Mouse (Mus musculus): Measurements from ENCODE around the gene Krt39. TPM values are rescaled to one million over a fixed set of nuclear protein-coding genes. Genes with fewer than 3 reads are reported as not detected.

Gene Krt39
- total RNA-seq (2021) (not detected), polyA plus RNA-seq (2012; rRNA removed) (not detected in 2 replicates)
- long read RNA-seq: 0 reads

- H3K27ac ChIP-seq: no peak within 1 kb of the TSS
- no peak for DNase-seq
- TF ChIP-seq CTCF (IDR thresholded peaks at IDR 0.05) (no peak), POLR2A (IDR thresholded peaks at IDR 0.05; ENCODE audit: insufficient read depth, low read depth, low read length) (no peak), EP300 (IDR thresholded peaks at IDR 0.05; ENCODE audit: insufficient read depth, low read depth, low read length) (no peak)
- no peaks in the 10 kb centered on the region for H3K27me3 ChIP-seq (ENCODE audit: control insufficient read depth, insufficient read depth, low read length)
- H3K79me2 ChIP-seq (replicated peaks; ENCODE audit: control insufficient read depth, insufficient read depth, low read length): no peaks in the 10 kb centered on the region
- 71% methylated on average over 13 of the region's 13 CpGs for WGBS
- H3K4me1 ChIP-seq (ENCODE audit: control insufficient read depth, insufficient read depth, low read length): no peaks in the 10 kb centered on the region
- H3K9ac ChIP-seq (ENCODE audit: low read depth, low read length): no peak within 1 kb of the TSS
- intact Hi-C loops (cut with DNase I): no loop called here
- no peaks in the 10 kb centered on the region for H3K36me3 ChIP-seq (ENCODE audit: control insufficient read depth, insufficient read depth, low read length)
- no peak within 1 kb of the TSS for H3K4me3 ChIP-seq
Measured at GRCm38 (mm10) chr11:99521288-99521860, at the start of gene Krt39. TSS of gene Krt39 (minus strand) at chr11:99521338.

- no peak within 1 kb of the TSS for H3K27ac ChIP-seq
- DNase-seq: no peak
- 90% methylated on average over 7 of the region's 7 CpGs for WGBS
- intact Hi-C loops (cut with DNase I): no loop called here
- H3K4me3 ChIP-seq: no peak within 1 kb of the TSS
- TF ChIP-seq CTCF (IDR thresholded peaks at IDR 0.05) (no peak), POLR2A (IDR thresholded peaks at IDR 0.05; ENCODE audit: insufficient read depth, low read depth, low read length) (no peak), EP300 (IDR thresholded peaks at IDR 0.05; ENCODE audit: insufficient read depth, low read depth, low read length) (no peak)
- H3K36me3 ChIP-seq (ENCODE audit: control insufficient read depth, insufficient read depth, low read length): no peaks in the 10 kb centered on the region
- no peaks in the 10 kb centered on the region for H3K4me1 ChIP-seq (ENCODE audit: control insufficient read depth, insufficient read depth, low read length)
- no peaks in the 10 kb centered on the region for H3K27me3 ChIP-seq (ENCODE audit: control insufficient read depth, insufficient read depth, low read length)
- H3K9ac ChIP-seq (ENCODE audit: low read depth, low read length): no peak within 1 kb of the TSS
- H3K79me2 ChIP-seq (replicated peaks; ENCODE audit: control insufficient read depth, insufficient read depth, low read length): no peaks in the 10 kb centered on the region
Measured at GRCm38 (mm10) chr11:99566530-99566929, 45.4 kb upstream of the Krt39 start, which contains the start of gene Krtap3-1. TSS of gene Krtap3-1 (minus strand) at chr11:99566630.

GRCm38 (mm10) chr11:99562580-99562979, 41.4 kb upstream of the Krt39 start:
- intact Hi-C loops (cut with DNase I): no loop called here
- Histone ChIP-seq H3K79me2 (replicated peaks; ENCODE audit: control insufficient read depth, insufficient read depth, low read length) (no peaks in the 10 kb centered on the region), H3K27ac (no peak overlapping the region), H3K36me3 (ENCODE audit: control insufficient read depth, insufficient read depth, low read length) (no peaks in the 10 kb centered on the region), H3K9ac (ENCODE audit: low read depth, low read length) (no peak overlapping the region), H3K4me1 (ENCODE audit: control insufficient read depth, insufficient read depth, low read length) (no peaks in the 10 kb centered on the region), H3K27me3 (ENCODE audit: control insufficient read depth, insufficient read depth, low read length) (no peaks in the 10 kb centered on the region), H3K4me3 (no peak overlapping the region)
- TF ChIP-seq POLR2A (IDR thresholded peaks at IDR 0.05; ENCODE audit: insufficient read depth, low read depth, low read length): no peak
- no peak for TF ChIP-seq EP300 (IDR thresholded peaks at IDR 0.05; ENCODE audit: insufficient read depth, low read depth, low read length)
- TF ChIP-seq CTCF (IDR thresholded peaks at IDR 0.05): no peak
- 73% methylated on average over 6 of the region's 6 CpGs for WGBS
- DNase-seq: no peak

GRCm38 (mm10) chr11:99559366-99559765, 38.2 kb upstream of the Krt39 start, which contains the start of gene Gm11939:
TSS of gene Gm11939 (minus strand) at chr11:99559466.
- Histone ChIP-seq H3K27ac (no peak within 1 kb of the TSS), H3K36me3 (ENCODE audit: control insufficient read depth, insufficient read depth, low read length) (no peaks in the 10 kb centered on the region), H3K4me3 (no peak within 1 kb of the TSS), H3K9ac (ENCODE audit: low read depth, low read length) (no peak within 1 kb of the TSS), H3K4me1 (ENCODE audit: control insufficient read depth, insufficient read depth, low read length) (no peaks in the 10 kb centered on the region), H3K79me2 (replicated peaks; ENCODE audit: control insufficient read depth, insufficient read depth, low read length) (no peaks in the 10 kb centered on the region), H3K27me3 (ENCODE audit: control insufficient read depth, insufficient read depth, low read length) (no peaks in the 10 kb centered on the region)
- DNase-seq: no peak
- TF ChIP-seq CTCF (IDR thresholded peaks at IDR 0.05) (no peak), POLR2A (IDR thresholded peaks at IDR 0.05; ENCODE audit: insufficient read depth, low read depth, low read length) (no peak), EP300 (IDR thresholded peaks at IDR 0.05; ENCODE audit: insufficient read depth, low read depth, low read length) (no peak)
- intact Hi-C loops (cut with DNase I): no loop called here
- 84% methylated on average over 9 of the region's 9 CpGs for WGBS

- 69% methylated on average over 3 of the region's 3 CpGs for WGBS
- intact Hi-C loops (cut with DNase I): no loop called here
- H3K27me3 ChIP-seq (ENCODE audit: control insufficient read depth, insufficient read depth, low read length): no peaks in the 10 kb centered on the region
- H3K27ac ChIP-seq: no peak overlapping the region
- no peak overlapping the region for H3K4me3 ChIP-seq
- no peak for TF ChIP-seq EP300 (IDR thresholded peaks at IDR 0.05; ENCODE audit: insufficient read depth, low read depth, low read length)
- TF ChIP-seq CTCF (IDR thresholded peaks at IDR 0.05): no peak
- no peak for TF ChIP-seq POLR2A (IDR thresholded peaks at IDR 0.05; ENCODE audit: insufficient read depth, low read depth, low read length)
- H3K9ac ChIP-seq (ENCODE audit: low read depth, low read length): no peak overlapping the region
- DNase-seq: no peak
- no peaks in the 10 kb centered on the region for H3K36me3 ChIP-seq (ENCODE audit: control insufficient read depth, insufficient read depth, low read length)
- H3K79me2 ChIP-seq (replicated peaks; ENCODE audit: control insufficient read depth, insufficient read depth, low read length): no peaks in the 10 kb centered on the region
- no peaks in the 10 kb centered on the region for H3K4me1 ChIP-seq (ENCODE audit: control insufficient read depth, insufficient read depth, low read length)
Measured at GRCm38 (mm10) chr11:99557976-99558745, 37.0 kb upstream of the Krt39 start.

- no peak within 1 kb of the TSS for H3K9ac ChIP-seq (ENCODE audit: low read depth, low read length)
- no peak within 1 kb of the TSS for H3K27ac ChIP-seq
- no peaks in the 10 kb centered on the region for H3K79me2 ChIP-seq (replicated peaks; ENCODE audit: control insufficient read depth, insufficient read depth, low read length)
- no peaks in the 10 kb centered on the region for H3K4me1 ChIP-seq (ENCODE audit: control insufficient read depth, insufficient read depth, low read length)
- 78% methylated on average over 2 of the region's 2 CpGs for WGBS
- no peaks in the 10 kb centered on the region for H3K27me3 ChIP-seq (ENCODE audit: control insufficient read depth, insufficient read depth, low read length)
- no peaks in the 10 kb centered on the region for H3K36me3 ChIP-seq (ENCODE audit: control insufficient read depth, insufficient read depth, low read length)
- intact Hi-C loops (cut with DNase I): no loop called here
- TF ChIP-seq POLR2A (IDR thresholded peaks at IDR 0.05; ENCODE audit: insufficient read depth, low read depth, low read length) (no peak), CTCF (IDR thresholded peaks at IDR 0.05) (no peak), EP300 (IDR thresholded peaks at IDR 0.05; ENCODE audit: insufficient read depth, low read depth, low read length) (no peak)
- no peak for DNase-seq
- no peak within 1 kb of the TSS for H3K4me3 ChIP-seq
Measured at GRCm38 (mm10) chr11:99556753-99557152, 35.6 kb upstream of the Krt39 start, which contains the start of gene Krtap3-2. TSS of gene Krtap3-2 (minus strand) at chr11:99556853.

Data from heart, adult 2 months (tissue).